Mouse (Mus musculus): ENCODE results near the gene Ccdc42.

DNA sequence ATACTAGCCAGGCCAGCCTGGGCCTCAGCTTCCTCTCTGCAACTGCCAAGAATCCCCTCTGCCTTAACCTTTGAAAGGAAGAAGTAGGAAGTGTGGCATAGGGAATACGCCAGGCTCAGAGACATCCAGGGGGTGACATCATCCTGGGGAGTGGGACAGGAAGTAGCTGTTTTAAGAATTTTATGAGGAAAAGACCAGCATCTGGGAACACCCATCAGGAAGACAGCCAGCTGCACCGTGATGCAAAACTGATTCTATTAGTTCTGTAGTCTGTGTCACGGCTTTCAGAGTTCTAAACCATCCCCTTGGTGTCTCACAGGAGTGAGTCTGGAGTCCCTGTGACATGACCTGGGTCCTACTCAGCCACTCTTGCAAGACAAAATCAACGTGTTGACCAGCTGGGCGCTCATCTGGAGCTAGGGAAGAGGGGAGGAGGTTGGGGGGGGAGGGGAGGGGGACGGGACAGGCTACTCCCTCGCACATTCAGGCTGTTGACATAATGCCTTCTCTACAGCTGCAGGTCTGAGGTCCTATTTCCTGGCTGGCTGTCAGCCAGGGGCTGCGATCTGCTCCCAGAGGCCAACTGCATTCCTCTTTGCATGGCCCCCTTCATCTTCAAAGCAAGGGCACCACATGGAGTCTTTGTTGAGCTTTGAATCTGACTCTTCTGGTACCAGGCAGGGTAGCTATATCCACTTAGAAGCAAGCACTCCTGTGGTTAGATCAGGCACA, 15.5 kb downstream of the Ccdc42 start:
- TF ChIP-seq CTCF (IDR thresholded peaks at IDR 0.05; ENCODE audit: extremely low read depth, insufficient read depth, low read length) = no peak
- TF ChIP-seq POLR2A (IDR thresholded peaks at IDR 0.05; ENCODE audit: extremely low read depth, insufficient read depth, low read length) = no peak

Measured in cortical plate, adult 2 months (tissue).